Mouse (Mus musculus): ENCODE data around the gene Qars. TPM values are rescaled to one million over a fixed set of nuclear protein-coding genes. Genes with fewer than 3 reads are reported as not detected.
A peak's percentile ranks its signal among the peaks of the same experiment; 100 is the strongest.

Qars gene
- polyA plus RNA-seq, 1 experiment = 263 TPM

GRCm38 (mm10) chr9:108521604-108522003, 14.1 kb downstream of the Qars start:
- TF ChIP-seq POLR2A (IDR thresholded peaks at IDR 0.05; ENCODE audit: low read depth, low read length) (no peak), CTCF (IDR thresholded peaks at IDR 0.05; ENCODE audit: borderline replicate concordance, insufficient read depth, low read length) (no peak)
- no peak overlapping the region; the same call in 1 of the 2 replicates for H3K27ac ChIP-seq (ENCODE audit: insufficient read depth, low read length)
- peaks cover 16% of the 10 kb centered on the region for H3K4me1 ChIP-seq (ENCODE audit: control insufficient read depth, insufficient read depth, low read length)
- no peak overlapping the region for H3K4me3 ChIP-seq (ENCODE audit: insufficient read depth, low read length)

GRCm38 (mm10) chr9:108523341-108523740, 15.8 kb downstream of the Qars start:
- Histone ChIP-seq H3K4me1 (ENCODE audit: control insufficient read depth, insufficient read depth, low read length) (peaks cover 16% of the 10 kb centered on the region), H3K4me3 (ENCODE audit: insufficient read depth, low read length) (no peak overlapping the region), H3K27ac (ENCODE audit: insufficient read depth, low read length) (no peak overlapping the region)
- TF ChIP-seq CTCF (IDR thresholded peaks at IDR 0.05; ENCODE audit: borderline replicate concordance, insufficient read depth, low read length) = no peak
- TF ChIP-seq POLR2A (IDR thresholded peaks at IDR 0.05; ENCODE audit: low read depth, low read length) = no peak

GRCm38 (mm10) chr9:108525400-108525799, 17.9 kb downstream of the Qars start:
- no peak for TF ChIP-seq CTCF (IDR thresholded peaks at IDR 0.05; ENCODE audit: borderline replicate concordance, insufficient read depth, low read length)
- no peak for TF ChIP-seq POLR2A (IDR thresholded peaks at IDR 0.05; ENCODE audit: low read depth, low read length)
- Histone ChIP-seq H3K4me1 (ENCODE audit: control insufficient read depth, insufficient read depth, low read length) (peaks cover 4% of the 10 kb centered on the region; the same call in 1 of the 2 replicates), H3K27ac (ENCODE audit: insufficient read depth, low read length) (no peak overlapping the region), H3K4me3 (ENCODE audit: insufficient read depth, low read length) (no peak overlapping the region)

- no peaks in the 10 kb centered on the region for H3K4me1 ChIP-seq (ENCODE audit: control insufficient read depth, insufficient read depth, low read length)
These were observed 23.4 kb downstream of the Qars start for GRCm38 (mm10) chr9:108530954-108531353.

GRCm38 (mm10) chr9:108531496-108531895, 24.0 kb downstream of the Qars start:
- Histone ChIP-seq H3K4me1 (ENCODE audit: control insufficient read depth, insufficient read depth, low read length) (no peaks in the 10 kb centered on the region), H3K27ac (ENCODE audit: insufficient read depth, low read length) (no peak overlapping the region), H3K4me3 (ENCODE audit: insufficient read depth, low read length) (no peak overlapping the region)
- TF ChIP-seq CTCF (IDR thresholded peaks at IDR 0.05; ENCODE audit: borderline replicate concordance, insufficient read depth, low read length) = no peak
- no peak for TF ChIP-seq POLR2A (IDR thresholded peaks at IDR 0.05; ENCODE audit: low read depth, low read length)

More at GRCm38 (mm10) chr9:108530954-108531353, 23.4 kb downstream of the Qars start:
- Histone ChIP-seq H3K4me3 (ENCODE audit: insufficient read depth, low read length) (no peak overlapping the region), H3K27ac (ENCODE audit: insufficient read depth, low read length) (no peak overlapping the region)
- TF ChIP-seq POLR2A (IDR thresholded peaks at IDR 0.05; ENCODE audit: low read depth, low read length) = no peak
- no peak for TF ChIP-seq CTCF (IDR thresholded peaks at IDR 0.05; ENCODE audit: borderline replicate concordance, insufficient read depth, low read length)

GRCm38 (mm10) chr9:108540846-108541245, 33.3 kb downstream of the Qars start:
- no peaks in the 10 kb centered on the region for H3K4me1 ChIP-seq (ENCODE audit: control insufficient read depth, insufficient read depth, low read length)
- H3K4me3 ChIP-seq (ENCODE audit: insufficient read depth, low read length) = no peak overlapping the region
- no peak overlapping the region for H3K27ac ChIP-seq (ENCODE audit: insufficient read depth, low read length)
- no peak for TF ChIP-seq POLR2A (IDR thresholded peaks at IDR 0.05; ENCODE audit: low read depth, low read length)
- TF ChIP-seq CTCF (IDR thresholded peaks at IDR 0.05; ENCODE audit: borderline replicate concordance, insufficient read depth, low read length) = no peak

- no peak overlapping the region for H3K27ac ChIP-seq (ENCODE audit: insufficient read depth, low read length)
These were observed 38.5 kb downstream of the Qars start for GRCm38 (mm10) chr9:108545986-108546385.

GRCm38 (mm10) chr9:108546875-108547274, 39.4 kb downstream of the Qars start:
- TF ChIP-seq CTCF (IDR thresholded peaks at IDR 0.05; ENCODE audit: borderline replicate concordance, insufficient read depth, low read length) = no peak
- no peak for TF ChIP-seq POLR2A (IDR thresholded peaks at IDR 0.05; ENCODE audit: low read depth, low read length)

More at GRCm38 (mm10) chr9:108545986-108546385, 38.5 kb downstream of the Qars start:
- TF ChIP-seq CTCF (IDR thresholded peaks at IDR 0.05; ENCODE audit: borderline replicate concordance, insufficient read depth, low read length) (no peak), POLR2A (IDR thresholded peaks at IDR 0.05; ENCODE audit: low read depth, low read length) (no peak)
- no peaks in the 10 kb centered on the region for H3K4me1 ChIP-seq (ENCODE audit: control insufficient read depth, insufficient read depth, low read length)
- H3K4me3 ChIP-seq (ENCODE audit: insufficient read depth, low read length) = no peak overlapping the region

GRCm38 (mm10) chr9:108559169-108559568, 51.7 kb downstream of the Qars start:
- Histone ChIP-seq H3K27ac (ENCODE audit: insufficient read depth, low read length) (no peak overlapping the region), H3K4me3 (ENCODE audit: insufficient read depth, low read length) (no peak overlapping the region), H3K4me1 (ENCODE audit: control insufficient read depth, insufficient read depth, low read length) (0 out of 2 replicates have a peak, but pooled peaks cover 4% of the 10 kb centered on the region)
- no peak for TF ChIP-seq CTCF (IDR thresholded peaks at IDR 0.05; ENCODE audit: borderline replicate concordance, insufficient read depth, low read length)
- no peak for TF ChIP-seq POLR2A (IDR thresholded peaks at IDR 0.05; ENCODE audit: low read depth, low read length)

More at GRCm38 (mm10) chr9:108546875-108547274, 39.4 kb downstream of the Qars start:
- no peak overlapping the region for H3K27ac ChIP-seq (ENCODE audit: insufficient read depth, low read length)
- H3K4me1 ChIP-seq (ENCODE audit: control insufficient read depth, insufficient read depth, low read length) = no peaks in the 10 kb centered on the region
- H3K4me3 ChIP-seq (ENCODE audit: insufficient read depth, low read length) = no peak overlapping the region

- TF ChIP-seq POLR2A (IDR thresholded peaks at IDR 0.05; ENCODE audit: low read depth, low read length) (peak; percentile 89), CTCF (IDR thresholded peaks at IDR 0.05; ENCODE audit: borderline replicate concordance, insufficient read depth, low read length) (no peak)
These were observed 52.8 kb downstream of the Qars start, which contains the start of gene Impdh2 for GRCm38 (mm10) chr9:108560227-108560841. Impdh2 (plus strand) TSS chr9:108560286.

More at GRCm38 (mm10) chr9:108560227-108560841, 52.8 kb downstream of the Qars start, which contains the start of gene Impdh2:
- Histone ChIP-seq H3K4me3 (ENCODE audit: insufficient read depth, low read length) (peak within 1 kb of the TSS; percentile 87), H3K27ac (ENCODE audit: insufficient read depth, low read length) (peak within 1 kb of the TSS; percentile 6; the same call in 1 of the 2 replicates), H3K4me1 (ENCODE audit: control insufficient read depth, insufficient read depth, low read length) (0 out of 2 replicates have a peak, but pooled peaks cover 4% of the 10 kb centered on the region)

Measured in embryonic fibroblast, embryonic 13.5 days (primary cell).